Mouse (Mus musculus): ENCODE measurements around the gene Sgms1.

- TF ChIP-seq GATA1 (IDR thresholded peaks at IDR 0.05; ENCODE audit: borderline replicate concordance, low read length), result no peak
- no peak for TF ChIP-seq FLI1 (IDR thresholded peaks at IDR 0.05; ENCODE audit: low read length)
Measured at GRCm38 (mm10) chr19:32196222-32196621, 193.3 kb downstream of the Sgms1 start.
